Mouse (Mus musculus): ENCODE measurements around the gene Masp1.

Gene Masp1

GRCm38 (mm10) chr16:23515766-23516165 is 4.8 kb downstream of the Masp1 start:
- DNase-seq (ENCODE audit: low read depth in 1 of 2, low spot score in 2 of 2): no peak

DNA sequence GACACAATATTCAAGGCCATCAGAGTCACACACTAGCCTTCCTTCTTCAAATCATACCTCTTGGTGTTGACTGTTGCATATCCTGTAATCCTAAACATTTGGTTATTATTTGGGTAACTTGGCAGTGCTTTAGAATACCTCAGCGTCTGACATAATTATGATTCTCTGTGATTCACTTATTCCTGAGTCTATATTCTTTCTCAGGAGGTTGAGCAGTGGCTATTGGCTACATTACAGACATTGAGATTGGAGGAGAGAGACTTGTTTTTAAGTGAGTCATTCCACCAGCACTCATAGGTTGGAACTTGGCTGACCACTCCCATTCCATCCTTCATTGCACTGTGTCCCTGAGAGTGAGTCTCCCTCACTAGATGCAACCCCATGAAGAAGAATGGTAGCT is 7.2 kb downstream of the Masp1 start:
- no peak for DNase-seq (ENCODE audit: low read depth in 1 of 2, low spot score in 2 of 2)

- DNase-seq (ENCODE audit: low read depth in 1 of 2, low spot score in 2 of 2): no peak
These were observed 9.3 kb downstream of the Masp1 start for GRCm38 (mm10) chr16:23511166-23511935.

- DNase-seq (ENCODE audit: low read depth in 1 of 2, low spot score in 2 of 2): no peak
These were observed 14.5 kb downstream of the Masp1 start for GRCm38 (mm10) chr16:23505904-23506687.

GRCm38 (mm10) chr16:23504320-23504744 is 16.3 kb downstream of the Masp1 start:
- DNase-seq (ENCODE audit: low read depth in 1 of 2, low spot score in 2 of 2): no peak

DNA sequence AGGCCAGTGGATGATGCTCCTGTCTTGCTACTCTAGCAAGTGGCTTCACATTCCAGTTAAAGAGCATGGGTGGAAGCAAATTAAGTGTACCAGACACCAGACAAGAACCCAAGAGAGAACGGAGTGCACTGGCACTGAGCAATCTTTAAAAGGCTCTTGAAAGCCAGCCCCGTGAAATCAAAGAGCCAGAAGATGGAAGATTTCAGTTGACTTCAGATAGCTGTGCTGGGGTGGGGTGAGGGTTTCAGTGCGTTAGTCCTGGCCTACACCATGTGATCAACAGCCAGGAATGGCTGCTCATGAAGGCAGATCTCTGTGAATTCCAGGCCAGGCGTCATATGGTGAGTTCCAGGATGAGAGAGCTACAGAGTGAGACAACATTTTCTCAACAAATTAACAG is 17.3 kb downstream of the Masp1 start:
- DNase-seq (ENCODE audit: low read depth in 1 of 2, low spot score in 2 of 2): no peak

GRCm38 (mm10) chr16:23502478-23502877 is 18.1 kb downstream of the Masp1 start:
- no peak for DNase-seq (ENCODE audit: low read depth in 1 of 2, low spot score in 2 of 2)

DNA sequence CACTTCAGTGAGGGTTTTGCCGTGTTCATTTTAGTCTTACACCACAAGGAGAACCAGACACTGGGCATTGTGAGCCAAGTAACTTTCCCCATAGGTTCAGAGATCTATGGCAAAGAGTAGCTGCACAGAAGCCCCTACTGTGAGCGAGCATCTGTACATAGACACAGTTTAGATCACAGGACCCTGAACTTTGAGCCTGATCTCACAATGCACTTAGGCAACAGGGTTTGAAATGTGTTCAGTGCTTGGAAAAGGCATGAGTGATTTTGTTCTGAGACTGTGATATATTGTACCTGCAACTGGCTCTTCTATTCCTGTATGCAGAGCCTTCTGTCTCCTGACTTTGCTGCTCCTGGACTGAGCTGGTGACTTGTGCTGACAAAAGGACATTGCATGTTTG is 19.3 kb downstream of the Masp1 start:
- no peak for DNase-seq (ENCODE audit: low read depth in 1 of 2, low spot score in 2 of 2)

DNA sequence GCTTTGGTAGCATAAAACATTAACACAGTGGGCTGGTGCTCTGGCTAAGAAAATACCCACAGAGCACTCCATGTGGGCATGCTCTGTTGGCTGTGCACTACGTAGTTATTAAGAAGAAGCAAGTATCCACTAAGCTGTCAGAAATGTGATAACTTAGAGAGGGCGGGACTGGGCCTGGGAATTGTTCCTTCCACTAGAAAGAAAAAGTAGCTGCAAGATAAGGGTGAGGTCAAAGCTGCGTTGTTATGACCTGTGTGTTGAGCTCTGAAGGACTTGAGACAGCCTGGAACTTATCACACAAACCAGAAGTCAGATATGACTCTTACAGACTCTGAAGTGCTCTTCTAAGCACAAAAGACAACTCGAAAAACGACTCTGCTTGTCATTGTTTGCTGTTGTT is 20.1 kb downstream of the Masp1 start:
- no peak for DNase-seq (ENCODE audit: low read depth in 1 of 2, low spot score in 2 of 2)

GRCm38 (mm10) chr16:23498691-23499131 is 21.9 kb downstream of the Masp1 start:
- DNase-seq (ENCODE audit: low read depth in 1 of 2, low spot score in 2 of 2): no peak

DNA sequence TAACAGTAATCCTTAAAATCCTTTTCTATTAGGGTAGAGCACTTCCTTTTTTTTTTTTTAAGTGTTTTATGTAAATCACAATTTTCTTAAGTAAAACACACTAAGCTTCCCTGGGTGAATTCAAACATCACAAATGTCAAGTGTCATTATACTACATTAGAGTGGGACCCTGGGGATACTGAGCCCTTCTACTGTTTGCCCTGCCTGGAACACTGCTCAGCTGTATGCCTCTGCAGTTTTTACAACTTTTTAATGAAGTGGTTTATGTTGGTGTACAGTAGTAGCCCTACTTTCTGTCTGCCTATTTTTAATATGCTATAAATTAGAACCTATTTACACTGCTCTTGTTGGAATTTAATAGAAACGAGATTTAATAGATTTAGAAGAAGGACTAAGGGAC is 22.7 kb downstream of the Masp1 start:
- DNase-seq (ENCODE audit: low read depth in 1 of 2, low spot score in 2 of 2): no peak

DNA sequence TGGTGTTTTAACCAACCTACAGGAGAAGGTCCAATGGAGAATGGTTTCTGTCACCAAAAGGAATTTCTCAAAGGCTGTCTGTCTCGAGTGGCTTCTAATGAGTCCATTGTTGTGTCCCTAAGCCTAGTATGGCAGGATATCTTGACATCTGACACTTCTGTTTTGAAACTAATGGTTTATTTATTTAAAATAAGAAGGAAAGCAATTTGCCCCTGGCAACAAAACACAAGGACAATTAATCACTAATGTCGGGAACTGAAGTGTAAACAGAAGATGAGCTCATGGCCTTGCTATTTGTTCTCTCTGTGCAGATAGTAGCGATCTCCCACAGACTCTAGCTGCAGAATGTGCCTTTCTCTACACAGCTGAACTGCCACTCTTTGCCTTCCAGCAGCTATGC is 23.2 kb downstream of the Masp1 start:
- DNase-seq (ENCODE audit: low read depth in 1 of 2, low spot score in 2 of 2): no peak

- DNase-seq (ENCODE audit: low read depth in 1 of 2, low spot score in 2 of 2): no peak
These were observed 24.2 kb downstream of the Masp1 start for GRCm38 (mm10) chr16:23496245-23496924.

DNA sequence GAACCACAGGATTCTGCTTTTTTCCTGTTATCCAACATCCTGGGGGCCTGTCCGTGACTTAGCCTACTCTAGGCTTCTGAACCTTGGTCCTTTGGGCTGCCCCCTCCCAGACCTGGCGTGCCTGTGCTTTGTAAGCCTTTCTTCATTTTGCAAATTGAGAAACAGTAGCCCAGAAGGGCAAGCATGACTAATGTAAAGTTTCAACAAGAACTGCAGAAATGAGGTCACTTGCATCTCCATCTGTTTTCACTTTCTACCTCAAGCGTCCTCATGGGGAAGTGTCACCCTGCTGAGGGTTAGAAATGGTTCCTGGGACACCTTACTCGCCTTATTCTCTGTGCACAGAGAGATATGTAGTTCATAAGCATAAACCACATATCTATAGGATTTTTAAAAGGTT is 27.8 kb downstream of the Masp1 start:
- no peak for DNase-seq (ENCODE audit: low read depth in 1 of 2, low spot score in 2 of 2)

- no peak for DNase-seq (ENCODE audit: low read depth in 1 of 2, low spot score in 2 of 2)
These were observed 37.3 kb downstream of the Masp1 start for GRCm38 (mm10) chr16:23483292-23483691.

DNA sequence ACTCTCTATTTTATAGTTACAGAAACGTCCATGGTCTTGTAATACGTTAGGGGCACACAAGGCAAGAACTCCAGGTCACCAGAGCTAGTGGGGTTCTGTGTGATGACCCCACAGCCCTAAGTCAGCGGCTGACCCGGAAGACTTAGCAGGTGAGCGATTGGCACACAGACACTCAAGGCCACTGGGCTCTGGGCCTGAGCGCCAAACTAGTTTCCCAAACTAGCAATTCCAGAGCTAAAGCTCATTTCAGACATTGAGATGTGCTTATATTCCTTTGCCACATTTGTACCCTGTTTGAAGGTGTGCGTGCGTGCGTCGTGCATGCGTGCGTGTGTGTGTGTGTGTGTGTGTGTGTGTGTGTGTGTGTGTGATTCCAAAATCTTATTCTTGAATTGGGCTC is 37.8 kb downstream of the Masp1 start:
- DNase-seq (ENCODE audit: low read depth in 1 of 2, low spot score in 2 of 2): no peak

DNA sequence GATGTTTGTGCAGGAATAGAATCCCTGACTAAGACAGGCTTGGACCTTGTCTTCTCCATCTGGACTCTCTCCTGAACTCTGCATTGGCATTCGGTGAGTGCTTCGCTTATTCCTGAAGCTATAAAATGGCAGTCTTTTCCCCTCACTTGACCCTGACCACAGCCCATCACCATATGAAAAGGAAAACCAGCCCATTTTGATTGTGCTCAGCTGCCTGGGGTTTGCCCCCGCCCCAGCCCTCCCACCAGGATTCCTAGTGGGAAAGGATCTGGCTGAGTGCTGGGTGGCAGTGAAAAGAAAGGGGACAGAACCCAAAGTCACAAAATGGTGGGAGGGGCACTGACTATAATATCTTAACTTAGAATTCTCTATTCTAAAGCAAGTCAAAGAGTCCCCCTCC is 38.4 kb downstream of the Masp1 start:
- no peak for DNase-seq (ENCODE audit: low read depth in 1 of 2, low spot score in 2 of 2)

- no peak for DNase-seq (ENCODE audit: low read depth in 1 of 2, low spot score in 2 of 2)
These were observed 40.6 kb downstream of the Masp1 start for GRCm38 (mm10) chr16:23479872-23480603.

- no peak for DNase-seq (ENCODE audit: low read depth in 1 of 2, low spot score in 2 of 2)
These were observed 44.0 kb downstream of the Masp1 start for GRCm38 (mm10) chr16:23476598-23476997.

DNA sequence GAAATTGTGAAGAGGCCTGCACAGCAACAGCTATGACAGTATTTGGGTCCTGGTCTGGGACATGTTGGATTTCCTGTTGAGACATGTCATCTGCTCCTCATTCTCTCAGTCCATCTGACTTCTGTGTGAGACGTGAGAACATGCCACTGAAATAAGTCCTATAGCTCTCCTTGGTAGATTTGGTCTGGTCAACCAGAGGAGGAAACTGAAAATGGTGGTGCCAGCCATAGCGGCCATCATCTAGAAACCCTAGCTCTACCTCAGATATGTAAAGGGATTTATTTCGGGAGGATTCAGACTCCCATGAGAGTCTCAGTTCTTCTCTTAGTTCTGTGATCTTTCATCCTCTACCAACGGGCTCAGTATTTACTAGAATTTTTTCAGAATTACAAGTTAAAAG is 45.0 kb downstream of the Masp1 start:
- DNase-seq (ENCODE audit: low read depth in 1 of 2, low spot score in 2 of 2): no peak

GRCm38 (mm10) chr16:23472046-23472445 is 48.6 kb downstream of the Masp1 start:
- no peak for DNase-seq (ENCODE audit: low read depth in 1 of 2, low spot score in 2 of 2)

Data from monocyte, adult 2 months (primary cell).